Mouse (Mus musculus) kidney, adult 9 months (tissue): ENCODE data around the gene Nmnat2.

Experiments used
- DNase-seq: peaks from one replicate; pipeline ENCODE4 v3.0.0; 2022

Gene Nmnat2

GRCm38 (mm10) chr1:153023018-153023417 is 68.2 kb downstream of the Nmnat2 start:
- DNase-seq, result no peak

- DNase-seq, result no peak
These were observed 69.1 kb downstream of the Nmnat2 start for GRCm38 (mm10) chr1:153023875-153024274.

- no peak for DNase-seq
These were observed 69.7 kb downstream of the Nmnat2 start for GRCm38 (mm10) chr1:153024453-153024852.

GRCm38 (mm10) chr1:153031345-153031744 is 76.6 kb downstream of the Nmnat2 start:
- no peak for DNase-seq

GRCm38 (mm10) chr1:153031954-153032353 is 77.2 kb downstream of the Nmnat2 start:
- no peak for DNase-seq

- no peak for DNase-seq
These were observed 78.5 kb downstream of the Nmnat2 start for GRCm38 (mm10) chr1:153033145-153033908.

- DNase-seq, result no peak
These were observed 79.3 kb downstream of the Nmnat2 start for GRCm38 (mm10) chr1:153034064-153034463.

- DNase-seq, result peak; percentile 56
These were observed 80.6 kb downstream of the Nmnat2 start for GRCm38 (mm10) chr1:153035328-153035944.

- no peak for DNase-seq
These were observed 82.9 kb downstream of the Nmnat2 start for GRCm38 (mm10) chr1:153037353-153038345.

GRCm38 (mm10) chr1:153040091-153040490 is 85.3 kb downstream of the Nmnat2 start:
- no peak for DNase-seq

- DNase-seq, result no peak
These were observed 86.3 kb downstream of the Nmnat2 start for GRCm38 (mm10) chr1:153041046-153041445.

- no peak for DNase-seq
These were observed 87.5 kb downstream of the Nmnat2 start for GRCm38 (mm10) chr1:153042318-153042717.

- no peak for DNase-seq
These were observed 88.5 kb downstream of the Nmnat2 start for GRCm38 (mm10) chr1:153043332-153043731.

- DNase-seq, result no peak
These were observed 90.6 kb downstream of the Nmnat2 start for GRCm38 (mm10) chr1:153045368-153045767.

- peak; percentile 52 for DNase-seq
These were observed 93.5 kb downstream of the Nmnat2 start for GRCm38 (mm10) chr1:153048147-153048878.

- no peak for DNase-seq
These were observed 94.7 kb downstream of the Nmnat2 start for GRCm38 (mm10) chr1:153049451-153049850.

- no peak for DNase-seq
These were observed 96.7 kb downstream of the Nmnat2 start for GRCm38 (mm10) chr1:153051474-153051873.

GRCm38 (mm10) chr1:153053619-153054018 is 98.8 kb downstream of the Nmnat2 start:
- DNase-seq, result no peak

GRCm38 (mm10) chr1:153054112-153054821 is 99.5 kb downstream of the Nmnat2 start:
- DNase-seq, result no peak

- no peak for DNase-seq
These were observed 103.5 kb downstream of the Nmnat2 start for GRCm38 (mm10) chr1:153058290-153058689.

GRCm38 (mm10) chr1:153059626-153060025 is 104.8 kb downstream of the Nmnat2 start:
- DNase-seq, result no peak

GRCm38 (mm10) chr1:153062547-153062946 is 107.8 kb downstream of the Nmnat2 start:
- DNase-seq, result no peak
